Mouse (Mus musculus) liver, adult 2 months (tissue): ENCODE measurements around the gene Ube2k. TPM values are rescaled to one million over a fixed set of nuclear protein-coding genes. Genes with fewer than 3 reads are reported as not detected.
"Not testable (repeated sequence)": the region's sequence is repeated elsewhere in the genome, so short reads cannot be mapped to it uniquely, and the experiment has no call there.

Source experiments
- DNase-seq: peaks from one replicate; pipeline ENCODE4 v3.0.0-alpha.2; 2011; ENCODE audit warnings: low read depth, low spot score; ENCODE audit errors: extremely low read depth
- H3K27ac ChIP-seq: fragments of 200-500 bp; replicated peaks from 2 replicates; pipeline ENCODE4 v1.5.1; 2012; ENCODE audit warnings: low read depth, mild to moderate bottlenecking, control low read depth, inconsistent platforms, low read length; ENCODE audit not compliant: insufficient read depth
- H3K27me3 ChIP-seq: fragments of 200-500 bp; 2 replicates; pipeline ENCODE4 v1.6.1; 2012; ENCODE audit warnings: mild to moderate bottlenecking, moderate library complexity, low read length, inconsistent platforms; ENCODE audit not compliant: control insufficient read depth, insufficient read depth
- H3K36me3 ChIP-seq: fragments of 200-500 bp; 2 replicates; pipeline ENCODE4 v1.6.1; 2012; ENCODE audit warnings: low read length, inconsistent platforms; ENCODE audit not compliant: control insufficient read depth, insufficient read depth
- H3K4me1 ChIP-seq: fragments of 200-500 bp; 2 replicates; pipeline ENCODE4 v1.6.1; 2011; ENCODE audit warnings: low read length; ENCODE audit not compliant: control insufficient read depth, insufficient read depth
- H3K4me3 ChIP-seq: fragments of 200-500 bp; 2 replicates; pipeline ENCODE4 v1.5.1; 2011; ENCODE audit warnings: low read depth, mild to moderate bottlenecking, control low read depth, low read length, moderate library complexity; ENCODE audit not compliant: insufficient read depth
- H3K79me2 ChIP-seq: fragments of 200-500 bp; 2 replicates; pipeline ENCODE4 v1.6.1; 2012; ENCODE audit warnings: inconsistent platforms, mild to moderate bottlenecking, low read length, moderate library complexity; ENCODE audit not compliant: control insufficient read depth, insufficient read depth
- H3K9ac ChIP-seq: fragments of 200-500 bp; 2 replicates; pipeline ENCODE4 v1.6.1; 2012; ENCODE audit warnings: low read depth, mild to moderate bottlenecking, control low read depth, inconsistent platforms, low read length
- CTCF ChIP-seq: fragments of 200-500 bp; IDR thresholded peaks from 2 replicates; pipeline ENCODE4 v1.5.1; 2011; ENCODE audit warnings: low read depth, low read length, control low read depth
- POLR2A ChIP-seq: fragments of 200-500 bp; IDR thresholded peaks from 2 replicates; pipeline ENCODE4 v1.6.1; 2011; ENCODE audit warnings: low read length, control low read depth; ENCODE audit not compliant: insufficient read depth; ENCODE audit errors: extremely low read depth
- WGBS: fragments of 180-500 bp; shearing (Covaris S2); methylation state at CpG from one replicate; pipeline ENCODE4 v1.1.7; 2018; 5-methylcytosine and 5-hydroxymethylcytosine counted together
- polyA plus RNA-seq: library from polyadenylated mRNA; depleted of rRNA; stranded (reverse); fragments of >200 nt; gene quantifications from 2 replicates; pipeline ENCODE4 v1.2.3, GENCODE M21; 2012
- total RNA-seq: library from RNA; depleted of rRNA; stranded (reverse); fragments of >200 nt; gene quantifications from 2 replicates; pipeline ENCODE4 v1.2.3, GENCODE M21; 2014

Ube2k gene
- total and polyA plus RNA-seq, 2 experiments = 14.0 to 20.7 TPM

DNA sequence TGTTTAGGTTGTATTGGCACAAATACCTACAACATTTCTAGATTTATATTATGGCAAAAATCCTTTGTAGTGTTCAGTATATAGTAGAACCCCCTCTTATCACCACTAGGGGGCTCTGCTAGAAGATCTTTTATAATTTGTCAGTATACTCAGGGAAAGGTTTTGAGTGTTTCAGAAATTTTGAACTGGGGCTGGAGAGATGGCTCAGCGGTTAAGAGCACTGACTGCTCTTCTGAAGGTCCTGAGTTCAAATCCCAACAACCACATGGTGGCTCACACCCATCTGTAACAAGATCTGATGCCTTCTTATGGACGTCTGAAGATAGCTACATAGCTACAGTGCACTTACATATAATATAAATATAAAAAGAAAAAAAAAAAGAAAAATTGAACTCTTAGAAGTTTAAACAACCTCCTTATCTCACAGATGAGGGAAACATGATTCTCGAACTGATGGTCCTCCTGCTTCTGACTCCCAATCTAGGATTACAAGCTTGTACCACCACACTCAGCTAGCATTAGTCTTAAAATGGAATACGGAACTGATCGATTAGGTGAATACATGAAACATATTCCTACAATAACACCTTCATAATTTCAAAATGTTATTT, 1.5 kb upstream of the Ube2k start:
- Histone ChIP-seq H3K9ac (no peak overlapping the region), H3K27me3 (no peaks in the 10 kb centered on the region), H3K27ac (no peak overlapping the region), H3K4me3 (no peak overlapping the region), H3K36me3 (no peaks in the 10 kb centered on the region), H3K4me1 (peaks cover 16% of the 10 kb centered on the region), H3K79me2 (peaks cover 14% of the 10 kb centered on the region; the same call in 1 of the 2 replicates)
- peak; percentile 61 for DNase-seq
- TF ChIP-seq CTCF = no peak
- TF ChIP-seq POLR2A = no peak
- whole genome bisulfite sequencing = 41% methylated on average over 5 of the region's 5 CpGs

DNA sequence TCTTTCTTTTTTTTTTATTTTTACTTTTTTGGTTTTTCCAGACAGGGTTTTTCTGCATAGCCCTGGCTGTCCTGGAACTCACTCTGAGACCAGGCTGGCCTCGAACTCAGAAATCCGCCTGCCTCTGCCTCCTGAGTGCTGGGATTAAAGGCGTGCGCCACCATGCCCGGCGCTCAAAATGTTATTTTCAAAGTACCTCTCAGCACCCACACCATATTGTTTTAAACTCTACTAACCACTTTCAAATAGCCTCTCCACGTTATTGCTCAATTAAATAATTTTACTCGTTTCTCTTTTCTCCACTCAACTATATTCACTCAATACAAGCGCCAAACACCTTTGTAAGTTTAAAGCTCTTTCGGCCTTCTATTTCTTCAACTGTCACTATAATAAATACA, 966 bp upstream of the Ube2k start:
- peak overlapping the region; percentile 47 for H3K27ac ChIP-seq
- H3K9ac ChIP-seq, H3K27me3 ChIP-seq, H3K36me3 ChIP-seq, DNase-seq, H3K4me3 ChIP-seq: not testable (repeated sequence)
- H3K4me1 ChIP-seq = peaks cover 16% of the 10 kb centered on the region
- 66% methylated on average over 10 of the region's 10 CpGs for WGBS
- peaks cover 16% of the 10 kb centered on the region; the same call in 1 of the 2 replicates for H3K79me2 ChIP-seq

DNA sequence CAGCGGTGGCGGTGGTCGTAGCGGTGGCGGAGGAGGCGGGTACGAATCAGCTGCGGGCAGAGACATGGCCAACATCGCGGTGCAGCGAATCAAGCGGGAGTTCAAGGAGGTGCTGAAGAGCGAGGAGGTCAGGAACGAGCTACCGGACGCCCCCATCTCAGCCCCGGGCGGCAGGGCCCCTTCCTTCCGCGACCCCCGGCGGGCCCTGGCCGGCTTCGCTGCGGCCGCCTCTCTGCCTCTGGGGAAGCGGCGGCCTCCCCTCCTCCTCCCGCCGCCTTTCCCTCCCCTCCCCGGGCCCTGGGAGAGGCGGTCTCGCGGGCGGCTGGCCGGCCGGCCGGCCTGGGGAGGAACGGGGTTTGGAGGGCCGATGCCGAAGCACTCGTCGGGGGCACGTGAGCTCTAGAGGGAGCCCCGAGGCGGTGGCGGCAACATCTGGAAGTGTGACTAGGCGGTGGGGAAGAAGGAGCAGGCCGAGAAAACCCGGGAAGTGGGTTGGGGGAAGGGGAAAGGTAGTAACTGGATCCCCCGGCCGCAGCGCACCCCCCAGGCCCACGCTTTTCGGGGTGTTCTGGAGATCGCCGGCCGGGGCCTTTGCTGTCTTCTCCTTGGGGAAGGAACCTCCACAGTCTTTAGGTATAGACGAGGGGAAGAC, 513 bp downstream of the Ube2k start:
- Histone ChIP-seq H3K36me3 (no peaks in the 10 kb centered on the region), H3K9ac (peak overlapping the region; percentile 99), H3K27me3 (no peaks in the 10 kb centered on the region), H3K27ac (peak overlapping the region; percentile 93), H3K4me3 (peak overlapping the region; percentile 97), H3K79me2 (peaks cover 21% of the 10 kb centered on the region; the same call in 1 of the 2 replicates), H3K4me1 (peaks cover 16% of the 10 kb centered on the region)
- TF ChIP-seq CTCF (no peak), POLR2A (no peak)
- peak; percentile 26 for DNase-seq
- under 1% methylated on average over 58 of the region's 59 CpGs for WGBS

DNA sequence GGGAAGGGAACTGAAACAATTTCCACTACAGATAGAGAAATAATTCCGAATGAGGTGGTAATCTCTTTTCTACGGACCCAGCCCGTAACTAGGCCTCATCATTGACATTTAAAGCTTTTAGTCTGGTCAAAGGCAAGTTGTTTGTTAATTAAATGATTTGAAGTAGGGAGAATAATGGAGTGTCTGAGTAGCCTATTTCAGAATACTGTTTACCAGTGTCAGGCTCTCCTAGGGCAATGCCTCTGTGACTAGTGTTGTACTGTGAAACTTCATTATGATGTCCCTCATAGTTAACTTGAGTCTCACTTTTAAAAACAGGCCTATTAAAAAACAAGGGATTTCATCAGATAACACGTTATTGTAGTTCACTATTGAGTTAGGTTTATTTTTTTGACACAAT, 1.1 kb downstream of the Ube2k start:
- Histone ChIP-seq H3K79me2 (peaks cover 21% of the 10 kb centered on the region; the same call in 1 of the 2 replicates), H3K4me1 (peaks cover 16% of the 10 kb centered on the region), H3K27ac (peak overlapping the region; percentile 93), H3K36me3 (no peaks in the 10 kb centered on the region; the same call in 1 of the 2 replicates), H3K9ac (peak overlapping the region; percentile 99), H3K27me3 (no peaks in the 10 kb centered on the region), H3K4me3 (peak overlapping the region; percentile 97)
- peak; percentile 55 for DNase-seq
- WGBS = 0% methylated on average over 4 of the region's 4 CpGs
- TF ChIP-seq POLR2A (no peak), CTCF (no peak)

DNA sequence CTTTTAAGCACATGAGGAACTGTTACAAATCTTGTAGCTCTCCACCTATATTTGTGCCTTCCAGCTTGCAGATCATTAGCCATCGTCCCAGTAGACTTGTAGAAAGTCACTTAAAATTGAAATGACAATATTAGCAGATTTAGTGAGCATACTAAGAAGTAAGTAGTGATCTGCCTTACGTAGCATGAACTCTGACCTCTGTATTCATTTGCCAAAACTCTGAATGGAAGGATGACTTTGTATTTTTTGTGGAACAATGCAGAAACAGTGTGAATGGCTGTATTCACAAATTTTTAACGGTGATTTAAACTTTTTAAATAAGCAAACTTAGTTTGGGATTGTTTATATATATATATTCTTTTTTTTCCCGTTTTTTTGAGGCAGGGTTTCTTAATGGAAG, 1.8 kb downstream of the Ube2k start:
- TF ChIP-seq POLR2A = no peak
- no peak for TF ChIP-seq CTCF
- Histone ChIP-seq H3K4me3 (peak overlapping the region; percentile 9; the same call in 1 of the 2 replicates), H3K79me2 (peaks cover 26% of the 10 kb centered on the region; the same call in 1 of the 2 replicates), H3K36me3 (no peaks in the 10 kb centered on the region; the same call in 1 of the 2 replicates), H3K27me3 (no peaks in the 10 kb centered on the region), H3K4me1 (peaks cover 16% of the 10 kb centered on the region), H3K27ac (no peak overlapping the region), H3K9ac (no peak overlapping the region)
- WGBS = 10% methylated on average over 4 of the region's 4 CpGs
- peak; percentile 77 for DNase-seq

DNA sequence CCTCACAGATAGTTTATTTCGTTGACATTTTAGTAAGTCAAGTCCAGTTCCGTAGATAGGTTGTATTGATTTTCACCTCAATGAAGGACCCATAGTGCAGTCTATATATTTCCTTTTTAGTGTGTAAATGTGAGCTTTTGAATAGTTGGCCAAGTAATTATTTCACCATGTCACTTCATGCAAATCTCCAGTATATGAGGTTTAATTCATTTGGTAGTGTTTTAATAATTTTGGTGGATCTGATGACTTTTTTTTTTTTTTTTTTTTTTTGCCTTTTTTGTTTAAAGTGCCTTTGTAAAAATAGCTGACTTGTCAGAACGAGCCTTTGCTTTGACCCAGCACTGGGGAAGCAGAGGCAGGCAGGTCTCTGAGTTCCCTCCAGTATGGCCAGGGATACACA, 2.8 kb downstream of the Ube2k start:
- no peak for TF ChIP-seq CTCF
- TF ChIP-seq POLR2A = no peak
- Histone ChIP-seq H3K4me3 (no peak overlapping the region), H3K27me3 (no peaks in the 10 kb centered on the region), H3K9ac (no peak overlapping the region), H3K27ac (no peak overlapping the region), H3K79me2 (peaks cover 29% of the 10 kb centered on the region; the same call in 1 of the 2 replicates), H3K36me3 (no peaks in the 10 kb centered on the region; the same call in 1 of the 2 replicates), H3K4me1 (peaks cover 16% of the 10 kb centered on the region)
- no peak for DNase-seq
- 75% methylated on average over 3 of the region's 3 CpGs for WGBS
